Mouse (Mus musculus): ENCODE measurements around the gene Spc24. TPM values are rescaled to one million over a fixed set of nuclear protein-coding genes. Genes with fewer than 3 reads are reported as not detected.

Gene Spc24
- polyA plus RNA-seq (2015; fragmentation: Nextera tagmentation; extraction: Ambion mirVana) = 84.3 and 89.8 TPM in 2 replicates

DNA sequence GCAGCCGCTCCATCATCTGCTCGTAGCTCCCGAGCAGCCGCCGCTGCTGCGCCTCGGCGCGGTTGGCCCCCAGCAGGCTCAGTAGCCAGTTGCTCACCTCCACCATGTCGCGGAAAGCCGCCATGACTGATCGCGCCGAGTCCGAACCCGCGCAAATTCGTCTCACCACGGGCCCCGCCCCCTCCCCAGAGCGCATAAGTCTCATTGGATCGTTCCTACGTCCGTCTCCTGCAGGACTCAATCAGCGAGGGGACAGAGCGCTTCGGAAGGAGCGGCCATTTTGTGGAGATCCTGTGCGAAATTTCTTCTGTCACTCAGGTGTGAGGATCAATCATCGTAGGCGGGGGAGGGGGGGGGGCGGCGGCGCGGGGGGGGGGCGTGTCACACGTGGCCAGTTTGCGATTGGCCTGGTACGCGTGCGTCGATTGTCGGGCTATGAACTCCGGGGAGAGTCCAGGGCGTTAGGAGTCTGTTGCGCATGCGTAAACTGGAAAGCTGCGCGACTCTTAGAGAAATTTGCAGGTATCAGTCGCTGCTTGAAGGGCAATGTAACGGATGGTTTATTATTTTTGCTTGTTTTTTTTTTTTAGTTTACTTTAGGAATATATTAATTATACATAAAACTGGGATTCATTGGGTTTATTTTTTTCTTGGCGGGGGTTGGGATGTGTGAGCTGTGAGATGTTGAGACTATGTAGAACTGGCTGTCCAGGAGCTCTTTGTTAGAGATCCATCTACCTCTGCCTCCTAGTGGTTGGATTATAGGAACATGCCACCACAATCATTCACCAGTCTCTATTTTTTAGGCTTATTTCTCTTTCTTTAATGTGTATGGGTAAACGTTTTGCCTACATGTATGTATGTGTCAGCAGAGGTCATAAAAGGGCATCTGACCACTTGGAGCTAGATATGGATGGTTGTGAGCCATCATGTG, at the start of gene Spc24:
Spc24 (minus strand) TSS at position 149 of the 934 bp plus-strand sequence.
- Histone ChIP-seq H3K4me3 (peak within 1 kb of the TSS; percentile 85), H3K4me1 (peaks cover 13% of the 10 kb centered on the region), H3K9ac (peak within 1 kb of the TSS; percentile 62), H3K4me2 (peak within 1 kb of the TSS; percentile 85), H3K27ac (peak within 1 kb of the TSS; percentile 69), H3K27me3 (no peaks in the 10 kb centered on the region), H3K9me3 (no peaks in the 10 kb centered on the region), H3K36me3 (peaks cover 17% of the 10 kb centered on the region)
- 1% methylated on average over 51 of the region's 54 CpGs for WGBS
- ATAC-seq (ENCODE audit: insufficient number of reproducible peaks, low FRiP score, low TSS enrichment, low read depth) = peak; percentile 92

- peaks cover 8% of the 10 kb centered on the region for H3K4me1 ChIP-seq
- no peak overlapping the region for H3K4me3 ChIP-seq
- no peak overlapping the region for H3K4me2 ChIP-seq
- H3K9me3 ChIP-seq = no peaks in the 10 kb centered on the region
- 70% methylated on average over 3 of the region's 3 CpGs for WGBS
- H3K36me3 ChIP-seq = peaks cover 49% of the 10 kb centered on the region
- no peak for ATAC-seq (ENCODE audit: insufficient number of reproducible peaks, low FRiP score, low TSS enrichment, low read depth)
- H3K9ac ChIP-seq = no peak overlapping the region
- H3K27ac ChIP-seq = no peak overlapping the region
- H3K27me3 ChIP-seq = no peaks in the 10 kb centered on the region
Observed at GRCm38 (mm10) chr9:21808561-21808960, 48.5 kb upstream of the Spc24 start.

- H3K4me2 ChIP-seq = no peak overlapping the region
- H3K27ac ChIP-seq = no peak overlapping the region
- no peak overlapping the region for H3K9ac ChIP-seq
- WGBS = 82% methylated on average over 11 of the region's 11 CpGs
- peaks cover 8% of the 10 kb centered on the region for H3K4me1 ChIP-seq
- no peak for ATAC-seq (ENCODE audit: insufficient number of reproducible peaks, low FRiP score, low TSS enrichment, low read depth)
- H3K27me3 ChIP-seq = no peaks in the 10 kb centered on the region
- no peak overlapping the region for H3K4me3 ChIP-seq
- H3K9me3 ChIP-seq = no peaks in the 10 kb centered on the region
- peaks cover 45% of the 10 kb centered on the region for H3K36me3 ChIP-seq
Observed at GRCm38 (mm10) chr9:21806976-21807375, 46.9 kb upstream of the Spc24 start.

- ATAC-seq (ENCODE audit: insufficient number of reproducible peaks, low FRiP score, low TSS enrichment, low read depth) = no peak
- Histone ChIP-seq H3K9me3 (no peaks in the 10 kb centered on the region), H3K36me3 (peaks cover 47% of the 10 kb centered on the region), H3K4me2 (no peak overlapping the region), H3K4me3 (no peak overlapping the region), H3K9ac (no peak overlapping the region), H3K27ac (no peak overlapping the region), H3K4me1 (peaks cover 8% of the 10 kb centered on the region), H3K27me3 (no peaks in the 10 kb centered on the region)
- WGBS = 69% methylated on average over 3 of the region's 3 CpGs
Observed at GRCm38 (mm10) chr9:21806363-21806762, 46.3 kb upstream of the Spc24 start.

- ATAC-seq (ENCODE audit: insufficient number of reproducible peaks, low FRiP score, low TSS enrichment, low read depth) = peak; percentile 83
- Histone ChIP-seq H3K4me1 (peaks cover 8% of the 10 kb centered on the region), H3K4me3 (no peak overlapping the region), H3K27me3 (no peaks in the 10 kb centered on the region), H3K9me3 (no peaks in the 10 kb centered on the region), H3K4me2 (peak overlapping the region; percentile 22; the same call in 1 of the 2 replicates), H3K9ac (no peak overlapping the region), H3K27ac (no peak overlapping the region), H3K36me3 (peaks cover 40% of the 10 kb centered on the region)
- WGBS = 43% methylated on average over 13 of the region's 13 CpGs
Observed at GRCm38 (mm10) chr9:21803986-21804644, 44.0 kb upstream of the Spc24 start.

DNA sequence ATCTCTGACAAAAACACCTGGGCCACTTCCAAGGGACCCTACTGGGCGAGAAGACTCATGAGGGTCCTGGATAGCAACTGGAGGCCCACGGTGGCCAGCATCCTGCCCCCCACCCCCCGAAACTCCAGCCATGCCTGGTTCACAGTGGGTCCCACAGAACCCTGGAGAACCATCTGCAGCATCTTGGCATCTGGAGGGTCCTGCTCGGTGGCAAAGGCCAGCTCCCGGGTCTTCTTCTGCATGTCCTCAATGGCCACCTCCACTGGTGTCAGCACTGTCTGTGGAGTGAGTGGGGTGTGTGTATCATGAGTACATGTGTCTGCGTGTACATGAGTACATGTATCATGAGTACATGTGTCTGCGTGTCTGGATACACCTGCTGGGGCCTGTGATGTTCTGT, 41.5 kb upstream of the Spc24 start:
- H3K4me2 ChIP-seq = no peak overlapping the region
- H3K27me3 ChIP-seq = no peaks in the 10 kb centered on the region
- H3K4me1 ChIP-seq = peaks cover 24% of the 10 kb centered on the region
- no peak overlapping the region for H3K9ac ChIP-seq
- 90% methylated on average over 7 of the region's 7 CpGs for WGBS
- no peaks in the 10 kb centered on the region for H3K9me3 ChIP-seq
- no peak overlapping the region for H3K4me3 ChIP-seq
- peaks cover 26% of the 10 kb centered on the region for H3K36me3 ChIP-seq
- no peak overlapping the region for H3K27ac ChIP-seq
- no peak for ATAC-seq (ENCODE audit: insufficient number of reproducible peaks, low FRiP score, low TSS enrichment, low read depth)

GRCm38 (mm10) chr9:21801121-21801520, 41.0 kb upstream of the Spc24 start:
- WGBS = 84% methylated on average over 7 of the region's 7 CpGs
- no peak for ATAC-seq (ENCODE audit: insufficient number of reproducible peaks, low FRiP score, low TSS enrichment, low read depth)
- H3K27ac ChIP-seq = no peak overlapping the region
- peaks cover 29% of the 10 kb centered on the region for H3K4me1 ChIP-seq
- no peak overlapping the region for H3K9ac ChIP-seq
- H3K4me2 ChIP-seq = no peak overlapping the region
- peaks cover 26% of the 10 kb centered on the region for H3K36me3 ChIP-seq
- H3K27me3 ChIP-seq = no peaks in the 10 kb centered on the region
- no peak overlapping the region for H3K4me3 ChIP-seq
- no peaks in the 10 kb centered on the region for H3K9me3 ChIP-seq

DNA sequence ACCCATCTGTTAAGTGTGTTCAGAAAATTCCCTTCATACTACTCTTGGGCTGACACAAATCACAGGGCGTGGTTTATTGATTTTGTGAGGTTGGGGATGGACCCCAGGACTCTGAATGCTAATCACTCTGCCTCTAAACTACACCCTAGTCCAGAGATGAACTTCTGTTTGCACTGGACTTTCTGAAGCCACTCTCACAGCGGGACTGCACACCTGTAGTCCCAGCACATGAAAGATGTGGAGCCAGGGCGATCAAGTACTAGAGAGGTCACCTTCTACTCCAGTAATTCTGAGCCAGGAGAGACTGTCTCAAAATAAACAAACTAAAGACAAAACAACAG, 38.9 kb upstream of the Spc24 start:
- WGBS = 48% methylated on average over 3 of the region's 3 CpGs
- Histone ChIP-seq H3K36me3 (peaks cover 44% of the 10 kb centered on the region), H3K27me3 (no peaks in the 10 kb centered on the region), H3K27ac (peak overlapping the region; percentile 97), H3K4me3 (peak overlapping the region; percentile 85), H3K4me1 (peaks cover 35% of the 10 kb centered on the region), H3K9ac (no peak overlapping the region), H3K4me2 (peak overlapping the region; percentile 79), H3K9me3 (no peaks in the 10 kb centered on the region)
- ATAC-seq (ENCODE audit: insufficient number of reproducible peaks, low FRiP score, low TSS enrichment, low read depth) = no peak

GRCm38 (mm10) chr9:21798345-21799009, 38.4 kb upstream of the Spc24 start, which contains the start of gene Kank2:
Gene Kank2, minus strand, starts transcription at chr9:21798744.
- peak; percentile 71 for ATAC-seq (ENCODE audit: insufficient number of reproducible peaks, low FRiP score, low TSS enrichment, low read depth)
- no peaks in the 10 kb centered on the region for H3K9me3 ChIP-seq
- H3K4me2 ChIP-seq = peak within 1 kb of the TSS; percentile 79
- no peaks in the 10 kb centered on the region for H3K27me3 ChIP-seq
- peaks cover 49% of the 10 kb centered on the region for H3K36me3 ChIP-seq
- H3K4me1 ChIP-seq = peaks cover 33% of the 10 kb centered on the region
- peak within 1 kb of the TSS; percentile 84 for H3K9ac ChIP-seq
- H3K27ac ChIP-seq = peak within 1 kb of the TSS; percentile 97
- WGBS = under 1% methylated on average over 52 of the region's 52 CpGs
- peak within 1 kb of the TSS; percentile 85 for H3K4me3 ChIP-seq

DNA sequence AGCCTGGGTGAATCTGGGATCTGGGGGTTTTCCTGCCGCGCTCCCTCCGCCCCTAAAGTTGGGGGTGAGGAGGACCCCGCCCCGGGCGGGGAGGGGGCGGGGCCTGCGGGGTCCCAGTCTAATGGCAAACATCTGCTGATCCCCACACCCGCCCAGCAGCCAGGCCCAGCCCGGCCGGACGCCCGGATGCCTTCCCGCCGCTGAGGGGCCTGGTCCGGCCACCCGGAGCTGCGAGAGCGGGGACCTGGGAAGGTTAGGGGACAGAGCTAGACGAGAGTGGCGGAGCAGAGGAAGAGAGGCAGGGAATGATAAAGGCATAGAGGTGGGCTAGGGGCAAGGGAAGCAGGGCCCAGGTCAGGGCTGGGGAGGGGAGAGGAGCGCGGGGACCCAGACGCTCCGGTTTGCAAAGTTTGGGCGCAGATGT, 37.8 kb upstream of the Spc24 start:
- WGBS = 0% methylated on average over 26 of the region's 26 CpGs
- no peaks in the 10 kb centered on the region for H3K27me3 ChIP-seq
- no peaks in the 10 kb centered on the region for H3K9me3 ChIP-seq
- ATAC-seq (ENCODE audit: insufficient number of reproducible peaks, low FRiP score, low TSS enrichment, low read depth) = peak; percentile 56
- peak overlapping the region; percentile 79 for H3K4me2 ChIP-seq
- peak overlapping the region; percentile 97 for H3K27ac ChIP-seq
- H3K4me1 ChIP-seq = peaks cover 35% of the 10 kb centered on the region
- peaks cover 50% of the 10 kb centered on the region for H3K36me3 ChIP-seq
- H3K9ac ChIP-seq = peak overlapping the region; percentile 84
- peak overlapping the region; percentile 85 for H3K4me3 ChIP-seq

- no peaks in the 10 kb centered on the region for H3K27me3 ChIP-seq
- peak overlapping the region; percentile 97 for H3K27ac ChIP-seq
- ATAC-seq (ENCODE audit: insufficient number of reproducible peaks, low FRiP score, low TSS enrichment, low read depth) = no peak
- H3K9me3 ChIP-seq = no peaks in the 10 kb centered on the region
- H3K4me1 ChIP-seq = peaks cover 45% of the 10 kb centered on the region
- H3K9ac ChIP-seq = no peak overlapping the region
- H3K36me3 ChIP-seq = peaks cover 46% of the 10 kb centered on the region
- H3K4me3 ChIP-seq = peak overlapping the region; percentile 85
- 58% methylated on average over 3 of the region's 3 CpGs for WGBS
- peak overlapping the region; percentile 79 for H3K4me2 ChIP-seq
Observed at GRCm38 (mm10) chr9:21796919-21797318, 36.8 kb upstream of the Spc24 start.

All from limb, embryonic 15.5 days (tissue).